Mouse (Mus musculus) liver, embryonic 13.5 days (tissue): ENCODE measurements around the gene Tbx19. TPM values are rescaled to one million over a fixed set of nuclear protein-coding genes. Genes with fewer than 3 reads are reported as not detected.

Experiments
- ATAC-seq: fragments of 200-750 bp; cut with Nextera tagmentation; 2 replicates; pipeline ENCODE4 v1.8.0; 2017; ENCODE audit warnings: low read depth, mild to moderate bottlenecking, moderate number of reproducible peaks, moderate library complexity
- DNase-seq: peaks from one replicate; pipeline ENCODE4 v3.0.0; 2022
- H3K27ac ChIP-seq: fragments of 300-500 bp; sonication (generic); 2 replicates; pipeline ENCODE4 v1.5.1; 2015; ENCODE audit warnings: moderate library complexity, mild to moderate bottlenecking, inconsistent platforms
- H3K27me3 ChIP-seq: fragments of 300-500 bp; sonication (generic); 2 replicates; pipeline ENCODE4 v1.6.1; 2015; ENCODE audit warnings: mild to moderate bottlenecking, inconsistent platforms
- H3K36me3 ChIP-seq: fragments of 300-500 bp; sonication (generic); 2 replicates; pipeline ENCODE4 v1.6.1; 2015; ENCODE audit warnings: mild to moderate bottlenecking, inconsistent platforms
- H3K4me1 ChIP-seq: fragments of 300-500 bp; sonication (generic); replicated peaks from 2 replicates; pipeline ENCODE4 v1.6.1; 2015; ENCODE audit warnings: inconsistent platforms
- H3K4me2 ChIP-seq: fragments of 300-500 bp; sonication (generic); 2 replicates; pipeline ENCODE4 v1.6.1; 2015; ENCODE audit warnings: inconsistent platforms, mild to moderate bottlenecking, moderate library complexity
- H3K4me3 ChIP-seq: fragments of 300-500 bp; sonication (generic); replicated peaks from 2 replicates; pipeline ENCODE4 v1.5.1; 2015; ENCODE audit warnings: mild to moderate bottlenecking, inconsistent platforms
- H3K9ac ChIP-seq: fragments of 300-500 bp; sonication (generic); 2 replicates; pipeline ENCODE4 v1.6.1; 2015; ENCODE audit warnings: mild to moderate bottlenecking, inconsistent platforms
- H3K9me3 ChIP-seq: fragments of 300-500 bp; sonication (generic); replicated peaks from 2 replicates; pipeline ENCODE4 v1.6.1; 2016; ENCODE audit warnings: inconsistent platforms
- WGBS: fragments of 180-500 bp; shearing (Covaris S2); methylation state at CpG from one replicate; pipeline ENCODE4 v1.1.7; 2015; ENCODE audit not compliant: insufficient replicate concordance; 5-methylcytosine and 5-hydroxymethylcytosine counted together
- polyA plus RNA-seq: library from polyadenylated mRNA; unstranded; fragments of >200 nt; fragmentation: Nextera tagmentation; extraction: Ambion mirVana; gene quantifications from 2 replicates; pipeline ENCODE4 v1.2.1, GENCODE M21; 2015

The Tbx19 gene
- polyA plus RNA-seq, 1 experiment from 2014 or later = 0.03 TPM

- Histone ChIP-seq H3K4me2 (no peak overlapping the region), H3K27ac (no peak overlapping the region), H3K9ac (no peak overlapping the region), H3K4me1 (no peaks in the 10 kb centered on the region), H3K27me3 (no peaks in the 10 kb centered on the region), H3K9me3 (no peaks in the 10 kb centered on the region), H3K36me3 (no peaks in the 10 kb centered on the region), H3K4me3 (no peak overlapping the region)
- no peak for DNase-seq
- no peak for ATAC-seq
- 20% methylated on average over 3 of the region's 3 CpGs for WGBS
Measured at GRCm38 (mm10) chr1:165140227-165140626, 20.3 kb downstream of the Tbx19 start.

GRCm38 (mm10) chr1:165133858-165134257, 26.7 kb downstream of the Tbx19 start:
- H3K9ac ChIP-seq = no peak overlapping the region
- no peaks in the 10 kb centered on the region for H3K9me3 ChIP-seq
- H3K36me3 ChIP-seq = no peaks in the 10 kb centered on the region
- 27% methylated on average over 2 of the region's 2 CpGs for WGBS
- H3K4me2 ChIP-seq = no peak overlapping the region
- ATAC-seq (no peak), DNase-seq (no peak)
- H3K4me1 ChIP-seq = peaks cover 6% of the 10 kb centered on the region
- H3K27me3 ChIP-seq = no peaks in the 10 kb centered on the region
- no peak overlapping the region for H3K27ac ChIP-seq
- no peak overlapping the region for H3K4me3 ChIP-seq

- no peaks in the 10 kb centered on the region for H3K27me3 ChIP-seq
- WGBS = 55% methylated on average over 5 of the region's 5 CpGs
- H3K9ac ChIP-seq = no peak overlapping the region
- H3K27ac ChIP-seq = no peak overlapping the region
- H3K4me2 ChIP-seq = no peak overlapping the region
- no peak for DNase-seq
- ATAC-seq = no peak
- H3K4me3 ChIP-seq = no peak overlapping the region
- peaks cover 6% of the 10 kb centered on the region for H3K4me1 ChIP-seq
- no peaks in the 10 kb centered on the region for H3K9me3 ChIP-seq
- no peaks in the 10 kb centered on the region for H3K36me3 ChIP-seq
Measured at GRCm38 (mm10) chr1:165133279-165133678, 27.3 kb downstream of the Tbx19 start.

GRCm38 (mm10) chr1:165132187-165132877, 28.2 kb downstream of the Tbx19 start:
- 51% methylated on average over 14 of the region's 14 CpGs for WGBS
- no peak overlapping the region for H3K9ac ChIP-seq
- H3K4me1 ChIP-seq = peaks cover 6% of the 10 kb centered on the region
- H3K27me3 ChIP-seq = no peaks in the 10 kb centered on the region
- no peak overlapping the region for H3K4me3 ChIP-seq
- H3K9me3 ChIP-seq = no peaks in the 10 kb centered on the region
- DNase-seq (peak; percentile 64), ATAC-seq (peak; percentile 80)
- H3K4me2 ChIP-seq = peak overlapping the region; percentile 33; the same call in 1 of the 2 replicates
- H3K36me3 ChIP-seq = no peaks in the 10 kb centered on the region
- no peak overlapping the region for H3K27ac ChIP-seq

GRCm38 (mm10) chr1:165129573-165129972, 31.0 kb downstream of the Tbx19 start:
- peaks cover 6% of the 10 kb centered on the region for H3K4me1 ChIP-seq
- no peaks in the 10 kb centered on the region for H3K27me3 ChIP-seq
- WGBS = 52% methylated on average over 5 of the region's 5 CpGs
- no peaks in the 10 kb centered on the region for H3K9me3 ChIP-seq
- no peak overlapping the region for H3K4me2 ChIP-seq
- no peak overlapping the region for H3K4me3 ChIP-seq
- no peak overlapping the region for H3K27ac ChIP-seq
- DNase-seq (no peak), ATAC-seq (no peak)
- no peaks in the 10 kb centered on the region for H3K36me3 ChIP-seq
- H3K9ac ChIP-seq = no peak overlapping the region

- no peak overlapping the region for H3K4me3 ChIP-seq
- ATAC-seq (no peak), DNase-seq (no peak)
- no peaks in the 10 kb centered on the region for H3K36me3 ChIP-seq
- H3K27ac ChIP-seq = no peak overlapping the region
- no peaks in the 10 kb centered on the region for H3K9me3 ChIP-seq
- WGBS = 63% methylated on average over 7 of the region's 7 CpGs
- no peak overlapping the region for H3K9ac ChIP-seq
- no peaks in the 10 kb centered on the region for H3K4me1 ChIP-seq
- H3K4me2 ChIP-seq = no peak overlapping the region; the same call in 1 of the 2 replicates
- peaks cover 10% of the 10 kb centered on the region for H3K27me3 ChIP-seq
Measured at GRCm38 (mm10) chr1:165121096-165121495, 39.5 kb downstream of the Tbx19 start.

- ATAC-seq = peak; percentile 61; the same call in 1 of the 2 replicates
- DNase-seq = peak; percentile 66
- H3K36me3 ChIP-seq = no peaks in the 10 kb centered on the region
- peak overlapping the region; percentile 21; the same call in 1 of the 2 replicates for H3K4me2 ChIP-seq
- H3K4me1 ChIP-seq = peaks cover 2% of the 10 kb centered on the region
- H3K9ac ChIP-seq = no peak overlapping the region
- H3K4me3 ChIP-seq = no peak overlapping the region
- H3K27ac ChIP-seq = no peak overlapping the region
- H3K27me3 ChIP-seq = peaks cover 10% of the 10 kb centered on the region
- WGBS = 18% methylated on average over 21 of the region's 21 CpGs
- H3K9me3 ChIP-seq = no peaks in the 10 kb centered on the region
Measured at GRCm38 (mm10) chr1:165120349-165120898, 40.1 kb downstream of the Tbx19 start.

GRCm38 (mm10) chr1:165119760-165120159, 40.8 kb downstream of the Tbx19 start:
- Histone ChIP-seq H3K27ac (no peak overlapping the region), H3K9ac (no peak overlapping the region), H3K4me2 (no peak overlapping the region), H3K9me3 (no peaks in the 10 kb centered on the region), H3K36me3 (no peaks in the 10 kb centered on the region), H3K4me3 (no peak overlapping the region), H3K4me1 (peaks cover 9% of the 10 kb centered on the region), H3K27me3 (peaks cover 10% of the 10 kb centered on the region)
- WGBS = 40% methylated on average over 9 of the region's 9 CpGs
- ATAC-seq (no peak), DNase-seq (no peak)

- Histone ChIP-seq H3K9ac (no peak overlapping the region), H3K36me3 (no peaks in the 10 kb centered on the region), H3K4me3 (no peak overlapping the region), H3K9me3 (no peaks in the 10 kb centered on the region), H3K27me3 (peaks cover 10% of the 10 kb centered on the region), H3K4me2 (no peak overlapping the region), H3K4me1 (peaks cover 15% of the 10 kb centered on the region), H3K27ac (no peak overlapping the region)
- 55% methylated on average over 15 of the region's 15 CpGs for WGBS
- DNase-seq = no peak
- no peak for ATAC-seq
Measured at GRCm38 (mm10) chr1:165119011-165119726, 41.4 kb downstream of the Tbx19 start.

GRCm38 (mm10) chr1:165114460-165115175, 46.0 kb downstream of the Tbx19 start:
- Histone ChIP-seq H3K9me3 (no peaks in the 10 kb centered on the region), H3K4me1 (peaks cover 42% of the 10 kb centered on the region), H3K4me2 (peak overlapping the region; percentile 58), H3K9ac (0 out of 2 replicates have a peak overlapping the region, but pooled peaks have one; percentile 20), H3K36me3 (no peaks in the 10 kb centered on the region), H3K27me3 (peaks cover 6% of the 10 kb centered on the region; the same call in 1 of the 2 replicates), H3K27ac (peak overlapping the region; percentile 63), H3K4me3 (peak overlapping the region; percentile 22)
- WGBS = 13% methylated on average over 17 of the region's 17 CpGs
- ATAC-seq (peak; percentile 95), DNase-seq (peak; percentile 68)

GRCm38 (mm10) chr1:165113700-165114099, 46.9 kb downstream of the Tbx19 start:
- H3K4me3 ChIP-seq = no peak overlapping the region
- H3K9me3 ChIP-seq = no peaks in the 10 kb centered on the region
- H3K27ac ChIP-seq = peak overlapping the region; percentile 63; the same call in 1 of the 2 replicates
- DNase-seq = no peak
- H3K27me3 ChIP-seq = no peaks in the 10 kb centered on the region
- H3K4me1 ChIP-seq = peaks cover 51% of the 10 kb centered on the region
- no peak overlapping the region for H3K4me2 ChIP-seq
- H3K36me3 ChIP-seq = no peaks in the 10 kb centered on the region
- no peak for ATAC-seq
- no peak overlapping the region for H3K9ac ChIP-seq
- 56% methylated on average over 11 of the region's 11 CpGs for WGBS
